In genomic region chr11:65124913-65125418, GRCm38 (mm10) we compare ENCODE assay signal across 9 mouse cellular contexts. TPM values are rescaled to one million over a fixed set of nuclear protein-coding genes. Genes with fewer than 3 reads are reported as not detected.
DNase-seq lines count a peak whose midpoint lies in the region; ATAC-seq and TF ChIP-seq lines count a peak whose summit lies in the region.
"Had no signal": no experiment of that assay in that cellular context is flagged by ENCODE, and none has a peak within 500 bp of the region (broad histone marks: within the 10 kb centered on the region; RNA-seq: fewer than 3 reads in every experiment).

No protein-coding gene starts in this region.

- H3K4me3 ChIP-seq in hindbrain, postnatal 0 days (ENCODE audit: low read length): no peak overlapping the region
- H3K4me3 ChIP-seq in lung, embryonic 16.5 days (ENCODE audit: low read length): no peak overlapping the region
- H3K4me3 ChIP-seq in stomach, embryonic 15.5 days (replicated peaks): no peak overlapping the region

- H3K9ac ChIP-seq in hindbrain, postnatal 0 days (replicated peaks; ENCODE audit: low read length): 0 out of 2 replicates have a peak overlapping the region, but pooled peaks have one; percentile 13
- H3K9ac ChIP-seq in lung, embryonic 16.5 days (ENCODE audit: low read length): 0 out of 2 replicates have a peak overlapping the region, but pooled peaks have one; percentile 6
- no peak overlapping the region for H3K9ac ChIP-seq in stomach, embryonic 15.5 days

- H3K4me1 ChIP-seq in hindbrain, postnatal 0 days (ENCODE audit: insufficient read depth, low read length): 0 out of 2 replicates have a peak, but pooled peaks cover 7% of the 10 kb centered on the region
- peaks cover 10% of the 10 kb centered on the region for H3K4me1 ChIP-seq in lung, embryonic 16.5 days (replicated peaks; ENCODE audit: control insufficient read depth, insufficient read depth, low read length)
- H3K4me1 ChIP-seq in stomach, embryonic 15.5 days: no peaks in the 10 kb centered on the region

- peak; percentile 33 to 65 for DNase-seq in adrenal gland, adult (ENCODE audit: inconsistent age in 2 of 2, low spot score in 1 of 2)
- no peak for DNase-seq in adrenal gland, postnatal 25 days
- peak; percentile 38 for DNase-seq in embryo, embryonic 10 days (ENCODE audit: low spot score)
- DNase-seq in gastrocnemius, postnatal 25 days: peak; percentile 53
- peak; percentile 85 for DNase-seq in hindbrain, postnatal 0 days (ENCODE audit: low spot score)
- no peak for DNase-seq in urinary bladder, postnatal 14 days (ENCODE audit: low spot score)

- WGBS in hindbrain, postnatal 0 days: 38% methylated on average over 8 of the region's 8 CpGs
- WGBS in lung, embryonic 16.5 days: 40% methylated on average over 8 of the region's 8 CpGs
- WGBS in stomach, embryonic 15.5 days: 52% methylated on average over 8 of the region's 8 CpGs

- peak overlapping the region; percentile 65; the same call in 1 of the 2 replicates for H3K27ac ChIP-seq in hindbrain, postnatal 0 days
- no peak overlapping the region for H3K27ac ChIP-seq in lung, embryonic 16.5 days (ENCODE audit: low read length)
- no peak overlapping the region for H3K27ac ChIP-seq in stomach, embryonic 15.5 days

- H3K36me3 ChIP-seq in hindbrain, postnatal 0 days (ENCODE audit: insufficient read depth, low read length): no peaks in the 10 kb centered on the region
- no peaks in the 10 kb centered on the region for H3K36me3 ChIP-seq in lung, embryonic 16.5 days (ENCODE audit: control insufficient read depth, insufficient read depth, low read length)
- H3K36me3 ChIP-seq in stomach, embryonic 15.5 days: no peaks in the 10 kb centered on the region

- no peaks in the 10 kb centered on the region for H3K27me3 ChIP-seq in hindbrain, postnatal 0 days (ENCODE audit: insufficient read depth, low read length)
- no peaks in the 10 kb centered on the region for H3K27me3 ChIP-seq in lung, embryonic 16.5 days (ENCODE audit: control insufficient read depth, insufficient read depth, low read depth, low read length)
- no peaks in the 10 kb centered on the region for H3K27me3 ChIP-seq in stomach, embryonic 15.5 days (replicated peaks)

- H3K9me3 ChIP-seq in hindbrain, postnatal 0 days (ENCODE audit: low read length): no peaks in the 10 kb centered on the region
- H3K9me3 ChIP-seq in lung, embryonic 16.5 days (ENCODE audit: control insufficient read depth, low read length): no peaks in the 10 kb centered on the region
- H3K9me3 ChIP-seq in stomach, embryonic 15.5 days: no peaks in the 10 kb centered on the region

- TF ChIP-seq CTCF in hindbrain, postnatal 0 days (IDR thresholded peaks at IDR 0.05; ENCODE audit: low read depth): peak; percentile 16; the same call in 1 of the 2 replicates

- H3K4me2 ChIP-seq in hindbrain, postnatal 0 days (ENCODE audit: low read depth, low read length): 0 out of 2 replicates have a peak overlapping the region, but pooled peaks have one; percentile 29
- H3K4me2 ChIP-seq in lung, embryonic 16.5 days (ENCODE audit: low read depth, low read length): no peak overlapping the region
- H3K4me2 ChIP-seq in stomach, embryonic 15.5 days: no peak overlapping the region

- ATAC-seq in hindbrain, postnatal 0 days: peak; percentile 96
- ATAC-seq in lung, embryonic 16.5 days (ENCODE audit: low read depth): peak; percentile 75
- peak; percentile 63; the same call in 1 of the 2 replicates for ATAC-seq in stomach, embryonic 15.5 days (ENCODE audit: insufficient read depth, low FRiP score, low read depth)

RNA-seq across cellular contexts. Expression of gene 1700086D15Rik, which starts 34.7 kb away (rescaled TPM):
- total RNA-seq in adrenal gland, postnatal 25 days (2021): 0.86 TPM in 1 of 2 replicates, not detected in the other
- total RNA-seq in gastrocnemius, postnatal 25 days (2021): not detected
- 0.94 and 3.2 TPM in 2 replicates for total RNA-seq in hindbrain, postnatal 0 days (2014; rRNA removed)
- 0.39 and 0.59 TPM in 2 replicates for polyA plus RNA-seq in hindbrain, postnatal 0 days (2015; fragmentation: Nextera tagmentation; extraction: Ambion mirVana)
- 0.14 and 0.19 TPM in 2 replicates for polyA plus RNA-seq in lung, embryonic 16.5 days (2015; fragmentation: Nextera tagmentation; extraction: Ambion mirVana)
- polyA plus RNA-seq in stomach, embryonic 15.5 days (2015; fragmentation: Nextera tagmentation; extraction: Ambion mirVana): 0.19 TPM in 1 of 2 replicates, not detected in the other
- polyA plus RNA-seq: liver, adult 2 months had no signal

RNA-seq across cellular contexts. Expression of gene Arhgap44, which starts 37.8 kb away (rescaled TPM):
- total RNA-seq in adrenal gland, postnatal 25 days (2021): 7.8 and 8.4 TPM in 2 replicates
- 1 to 10 TPM; 6.4 to 9.4 TPM for total RNA-seq in gastrocnemius, postnatal 25 days (2021)
- 40.7 and 43.1 TPM in 2 replicates for total RNA-seq in hindbrain, postnatal 0 days (2014; rRNA removed)
- polyA plus RNA-seq in hindbrain, postnatal 0 days (2015; fragmentation: Nextera tagmentation; extraction: Ambion mirVana): 21.3 and 23.0 TPM in 2 replicates
- 16.4 and 18.3 TPM in 2 replicates for polyA plus RNA-seq in lung, embryonic 16.5 days (2015; fragmentation: Nextera tagmentation; extraction: Ambion mirVana)
- polyA plus RNA-seq in stomach, embryonic 15.5 days (2015; fragmentation: Nextera tagmentation; extraction: Ambion mirVana): 6.2 and 6.9 TPM in 2 replicates

Comparison
In these comparisons a context has a peak if more than half of its experiments do, and no peak if none do; other contexts are left out.
1. DNase-seq: peak in adrenal gland, adult (2 of 2), embryo, embryonic 10 days (single experiment), gastrocnemius, postnatal 25 days (single experiment) and hindbrain, postnatal 0 days (single experiment); none in adrenal gland, postnatal 25 days (single experiment) and urinary bladder, postnatal 14 days (single experiment).
2. Peak in every context shown above with its lines, with median percentiles within 50 percentile points of each other: ATAC-seq.